Mouse (Mus musculus) erythroblast, adult 5-6 weeks (primary cell): ENCODE measurements around the gene Wdfy4. TPM values are rescaled to one million over a fixed set of nuclear protein-coding genes. Genes with fewer than 3 reads are reported as not detected.

Source experiments
- ATAC-seq: replicated peaks from 2 replicates; pipeline ENCODE4 v1.8.0; 2016; ENCODE audit warnings: moderate number of reproducible peaks, mild to moderate bottlenecking, moderate TSS enrichment, inconsistent platforms; ENCODE audit not compliant: poor library complexity, low FRiP score, severe bottlenecking
- total RNA-seq, 2 experiments: library from RNA; stranded (forward) in 1 of 2; stranded (reverse) in 1 of 2; fragments of 150-400 nt in 1 of 2; fragments of 200-764, 138-1000 nt in 1 of 2; gene quantifications; 2 replicates each; pipeline versions ENCODE4 v1.2.3 to v1.2.4; 2015 to 2017; ENCODE audit warnings: low replicate concordance in 2 of 2

Gene Wdfy4
- total RNA-seq, 2 experiments from 2014 or later = 5.9 to 13.6 TPM

GRCm38 (mm10) chr14:33000112-33000979, 185.0 kb downstream of the Wdfy4 start:
- no peak for ATAC-seq

DNA sequence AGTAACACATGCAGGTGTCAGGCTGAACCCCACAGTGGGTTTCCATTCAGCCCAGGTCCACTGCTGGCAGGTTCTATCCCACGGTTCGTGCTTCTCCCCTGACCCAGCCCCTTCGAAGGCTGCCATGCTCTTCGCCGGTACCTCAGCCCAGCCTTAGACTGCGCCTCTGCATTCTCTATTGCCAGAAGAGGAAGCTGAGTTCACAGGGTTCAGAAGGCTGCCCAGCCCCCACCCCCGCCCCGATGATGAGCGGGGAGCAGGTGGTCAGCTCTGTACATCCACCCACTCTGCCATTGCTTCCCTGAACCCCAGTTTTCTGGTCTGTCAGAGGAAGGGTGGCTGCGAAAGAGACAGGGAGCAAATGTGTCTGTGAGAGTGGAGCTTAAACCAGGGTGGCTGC, 185.8 kb downstream of the Wdfy4 start:
- ATAC-seq = no peak

DNA sequence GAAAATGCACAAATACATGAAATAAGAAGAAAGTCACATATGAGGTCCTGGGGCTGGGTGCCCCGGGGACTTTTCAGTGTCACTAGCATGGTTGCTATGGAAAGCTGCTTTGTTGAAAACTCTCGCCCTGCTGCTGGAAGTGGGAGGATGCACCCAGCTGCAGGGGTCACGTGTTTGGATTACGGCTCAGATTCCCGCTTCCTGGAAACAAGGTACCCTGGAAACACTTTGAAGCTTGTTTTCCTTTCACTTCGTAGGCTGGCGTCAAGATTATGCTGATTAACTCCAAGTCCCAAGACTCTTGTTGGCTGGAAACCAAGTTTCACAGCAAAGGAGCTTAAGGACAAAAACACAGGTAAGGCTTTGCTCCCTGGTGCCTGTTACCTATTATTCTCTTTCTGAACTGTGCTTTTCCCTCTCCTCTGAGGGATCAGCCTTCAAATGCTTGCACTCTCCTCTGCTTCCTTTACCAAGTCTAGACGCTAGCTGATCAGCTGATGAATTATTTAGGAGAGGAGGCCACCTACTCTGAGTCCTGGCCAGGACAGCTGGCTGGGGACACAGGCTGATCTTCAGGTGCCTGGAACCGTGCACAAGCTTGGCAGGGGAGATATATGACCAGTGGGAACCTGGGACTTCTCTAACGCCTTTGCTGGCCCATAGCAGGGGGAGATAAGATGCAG, 190.2 kb downstream of the Wdfy4 start:
- ATAC-seq = no peak

DNA sequence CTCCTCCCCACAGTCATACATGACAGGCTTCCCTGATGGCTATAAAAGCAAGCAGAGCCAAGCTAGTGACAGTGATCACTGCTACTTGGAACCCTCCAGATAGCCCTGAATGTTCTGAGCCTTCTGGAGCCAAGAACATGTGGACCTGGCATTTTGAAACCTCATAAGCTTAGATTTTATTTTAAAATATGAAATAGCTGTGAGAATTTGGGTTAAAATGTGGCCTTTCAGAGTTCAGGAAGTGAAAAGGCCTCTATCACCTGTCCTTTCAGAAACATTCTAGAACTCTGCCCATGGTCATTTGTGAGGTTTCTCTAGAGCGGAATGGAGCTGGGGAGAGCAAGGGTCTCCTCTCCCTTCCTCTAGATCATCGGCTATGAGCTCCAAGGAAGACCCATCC, 194.2 kb downstream of the Wdfy4 start, which contains the start of gene Lrrc18:
Lrrc18 (plus strand) TSS at position 301 of the 400 bp plus-strand sequence.
- no peak for ATAC-seq

- no peak for ATAC-seq
These were observed 198.6 kb downstream of the Wdfy4 start for GRCm38 (mm10) chr14:32986659-32987058.

GRCm38 (mm10) chr14:32984176-32984738, 201.1 kb downstream of the Wdfy4 start:
- ATAC-seq = no peak

DNA sequence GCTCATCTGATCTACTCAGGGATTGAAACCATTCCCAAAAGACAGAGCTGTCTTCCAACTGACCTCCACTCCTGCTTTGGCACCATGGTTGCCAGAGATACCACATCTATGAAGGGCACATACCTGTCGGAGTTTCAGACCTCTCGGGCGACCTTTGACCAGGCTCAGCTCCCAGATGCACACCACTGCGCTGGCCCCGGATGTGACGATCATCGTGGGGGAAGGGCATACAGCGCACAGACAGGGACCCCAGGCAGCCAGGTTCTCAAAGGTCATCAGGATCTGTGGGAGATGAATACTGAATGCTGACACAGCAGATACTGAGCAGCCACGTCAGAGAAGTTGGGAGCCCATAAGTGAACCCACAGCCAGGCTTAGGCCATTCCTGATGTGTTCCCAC, 214.6 kb downstream of the Wdfy4 start:
- no peak for ATAC-seq

DNA sequence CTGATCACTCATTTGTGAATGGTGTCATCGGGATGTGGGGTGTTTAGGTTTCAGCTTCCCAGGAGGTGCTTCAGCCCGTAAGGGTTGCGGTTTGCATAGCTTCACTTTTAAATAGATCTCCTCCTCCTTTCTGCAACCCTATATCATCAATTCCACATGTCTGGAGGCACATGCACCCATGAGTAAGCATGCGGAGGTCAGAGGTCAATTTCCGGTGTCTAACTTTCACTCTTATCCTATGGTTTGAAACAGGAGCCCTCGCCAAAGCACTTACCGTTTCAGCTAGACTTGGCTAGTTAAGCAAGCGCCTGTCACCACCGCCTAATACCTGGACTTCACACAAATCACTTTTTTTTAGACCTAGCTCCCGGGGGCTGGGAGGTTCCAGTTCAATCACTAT, 220.6 kb downstream of the Wdfy4 start:
- no peak for ATAC-seq

DNA sequence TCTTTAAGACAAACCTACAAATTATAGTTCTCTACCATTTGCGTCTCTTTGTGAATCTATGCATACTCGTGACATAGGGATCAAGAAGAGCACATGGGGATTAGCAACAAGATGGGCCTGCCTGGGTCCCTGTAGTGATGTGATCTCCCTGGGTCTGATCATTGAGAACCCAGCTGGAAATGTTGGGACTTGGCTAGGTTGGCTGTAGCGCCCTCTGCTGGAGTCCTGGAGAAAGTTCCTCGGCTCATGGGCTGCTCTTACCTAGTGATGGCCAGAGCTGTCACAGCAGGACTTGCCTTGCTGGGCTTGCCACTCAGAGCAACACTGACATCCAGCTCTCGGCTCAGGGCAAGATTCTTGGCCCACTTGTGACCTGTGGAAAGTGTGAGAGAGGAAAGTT, 224.8 kb downstream of the Wdfy4 start:
- ATAC-seq = no peak

- no peak for ATAC-seq
These were observed 226.6 kb downstream of the Wdfy4 start for GRCm38 (mm10) chr14:32958671-32959070.

GRCm38 (mm10) chr14:32956486-32956885, 228.8 kb downstream of the Wdfy4 start:
- ATAC-seq = no peak

DNA sequence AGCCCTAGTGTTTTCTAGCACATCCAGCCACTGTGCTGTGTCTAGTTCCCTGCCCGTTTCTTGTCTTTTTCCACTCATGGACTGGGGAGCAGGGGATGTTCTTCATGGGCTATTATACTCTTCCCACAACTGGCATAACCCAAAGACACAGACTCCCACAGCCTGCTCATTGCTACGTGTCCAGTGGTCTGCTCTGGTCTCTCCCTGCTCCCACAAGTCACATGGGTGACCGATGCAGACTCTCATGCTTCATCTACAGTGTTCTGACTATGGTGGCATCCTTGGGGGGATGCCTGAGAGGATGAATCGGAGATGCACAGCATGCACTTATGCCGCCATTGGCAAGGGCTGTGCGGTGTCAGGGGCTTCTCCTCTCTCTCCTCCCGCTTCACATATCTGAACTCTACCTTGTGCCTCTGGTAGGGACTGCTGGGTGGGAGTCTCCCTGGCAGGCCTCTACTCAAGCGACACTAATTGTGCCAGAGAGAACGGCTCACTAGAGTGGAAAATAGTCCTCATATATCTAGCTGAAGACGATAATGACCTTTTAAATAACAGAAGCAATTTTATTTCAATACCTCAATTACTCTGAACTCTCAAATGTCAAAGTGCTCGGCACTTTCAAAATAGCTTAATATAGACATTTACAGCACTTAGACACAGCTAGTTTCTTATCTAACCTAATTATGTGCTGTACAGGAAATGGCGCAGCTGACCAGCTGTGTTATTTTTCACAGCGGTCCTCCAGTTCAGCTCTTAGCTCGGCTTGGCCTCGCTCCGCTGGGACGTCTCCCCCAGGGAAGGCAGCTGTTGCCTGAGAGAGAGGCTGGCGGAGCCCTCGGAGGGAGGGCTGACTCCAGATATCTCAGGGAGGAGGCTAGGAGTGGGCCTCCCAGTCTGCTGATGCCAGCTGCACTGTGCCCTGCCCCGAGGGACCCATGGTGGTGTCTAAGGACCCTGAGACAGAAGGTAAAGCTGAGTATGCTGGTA, 234.7 kb downstream of the Wdfy4 start:
- no peak for ATAC-seq

GRCm38 (mm10) chr14:32947512-32947911, 237.8 kb downstream of the Wdfy4 start:
- no peak for ATAC-seq

GRCm38 (mm10) chr14:32939217-32939616, 246.1 kb downstream of the Wdfy4 start:
- ATAC-seq = no peak

- no peak for ATAC-seq
These were observed 251.2 kb downstream of the Wdfy4 start for GRCm38 (mm10) chr14:32934064-32934463.

DNA sequence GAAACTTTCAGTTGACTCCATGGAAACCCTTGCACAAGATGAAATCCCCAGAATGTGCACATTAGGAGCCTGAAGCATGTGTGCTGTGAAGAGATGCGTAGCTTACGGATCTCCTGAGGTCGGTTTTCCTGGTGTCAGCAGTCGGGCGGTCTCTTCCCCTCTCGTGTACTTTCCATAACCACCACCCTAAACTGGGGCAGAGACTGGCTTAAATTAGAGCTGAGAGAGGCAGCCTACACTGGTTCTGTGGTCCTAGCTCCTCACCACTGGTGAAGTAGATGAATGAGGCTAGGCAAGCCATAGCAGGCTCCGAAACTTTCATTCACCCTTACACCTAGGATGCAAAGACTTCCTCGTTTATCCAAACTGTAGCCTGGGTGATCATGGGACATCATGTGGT, 253.1 kb downstream of the Wdfy4 start:
- no peak for ATAC-seq

DNA sequence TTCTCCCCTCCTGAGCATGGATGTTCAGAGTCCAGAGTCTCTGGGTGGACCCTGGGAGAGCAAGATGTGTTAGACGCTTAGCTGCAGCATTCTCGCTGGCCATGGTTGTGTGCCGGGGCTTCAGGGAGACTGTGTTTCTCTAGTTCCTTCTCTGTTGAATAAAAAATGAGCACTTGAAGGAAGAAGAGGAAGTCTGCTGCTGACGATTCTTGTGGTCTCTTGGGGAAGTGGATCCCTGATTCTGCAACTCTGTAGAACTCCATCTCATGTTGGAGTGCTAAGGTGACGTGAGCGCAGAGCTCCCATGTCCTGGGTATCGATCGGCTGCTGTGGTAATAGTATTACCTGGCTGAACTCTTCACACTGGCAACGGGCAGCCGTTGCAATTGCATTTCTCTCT, 253.6 kb downstream of the Wdfy4 start:
- no peak for ATAC-seq

DNA sequence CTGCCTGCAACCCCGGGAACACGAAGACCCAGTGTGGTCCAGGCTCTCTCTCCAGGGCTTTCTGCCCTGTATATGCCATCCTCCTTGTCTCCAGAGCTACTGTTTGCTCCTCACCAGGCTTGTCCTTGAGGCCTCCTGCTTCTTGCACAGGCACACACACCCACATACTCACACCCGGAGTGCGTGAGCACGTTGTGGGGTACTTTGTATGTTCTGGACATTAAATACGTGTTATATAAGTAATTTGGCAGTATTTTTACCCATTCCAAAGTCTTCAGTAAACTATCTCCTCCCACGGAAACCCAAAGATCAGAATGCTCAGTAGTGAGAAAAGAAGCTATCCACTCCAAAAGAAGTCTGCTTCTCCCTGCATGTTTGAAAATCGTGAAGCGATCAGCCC, 261.4 kb downstream of the Wdfy4 start:
- ATAC-seq = no peak

GRCm38 (mm10) chr14:32917919-32918318, 267.4 kb downstream of the Wdfy4 start:
- no peak for ATAC-seq

DNA sequence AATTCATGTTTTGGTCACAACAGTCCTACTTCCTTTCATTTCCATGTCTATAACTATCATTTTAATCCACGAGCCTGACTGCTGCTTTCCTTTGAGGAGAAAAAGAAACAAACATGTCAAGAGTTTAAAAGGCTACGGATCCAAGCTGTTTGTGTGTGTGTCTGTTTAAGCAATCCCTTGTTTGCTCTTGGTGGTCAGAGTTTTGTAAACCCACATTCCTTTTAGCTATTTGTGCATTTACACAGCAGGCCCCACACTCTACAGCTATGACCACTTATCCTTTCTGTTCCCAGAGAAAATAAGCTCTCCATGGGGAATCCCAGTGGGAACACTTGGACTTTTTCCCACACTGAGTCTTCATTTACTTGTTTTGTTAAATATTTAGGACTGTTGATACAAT, 269.9 kb downstream of the Wdfy4 start:
- no peak for ATAC-seq
